Mouse (Mus musculus) thymus, postnatal 14 days (tissue): Measurements from ENCODE around the gene Ndufs3.

Source experiments
- DNase-seq: peaks from one replicate; pipeline ENCODE4 v3.0.0; 2021

The Ndufs3 gene

DNA sequence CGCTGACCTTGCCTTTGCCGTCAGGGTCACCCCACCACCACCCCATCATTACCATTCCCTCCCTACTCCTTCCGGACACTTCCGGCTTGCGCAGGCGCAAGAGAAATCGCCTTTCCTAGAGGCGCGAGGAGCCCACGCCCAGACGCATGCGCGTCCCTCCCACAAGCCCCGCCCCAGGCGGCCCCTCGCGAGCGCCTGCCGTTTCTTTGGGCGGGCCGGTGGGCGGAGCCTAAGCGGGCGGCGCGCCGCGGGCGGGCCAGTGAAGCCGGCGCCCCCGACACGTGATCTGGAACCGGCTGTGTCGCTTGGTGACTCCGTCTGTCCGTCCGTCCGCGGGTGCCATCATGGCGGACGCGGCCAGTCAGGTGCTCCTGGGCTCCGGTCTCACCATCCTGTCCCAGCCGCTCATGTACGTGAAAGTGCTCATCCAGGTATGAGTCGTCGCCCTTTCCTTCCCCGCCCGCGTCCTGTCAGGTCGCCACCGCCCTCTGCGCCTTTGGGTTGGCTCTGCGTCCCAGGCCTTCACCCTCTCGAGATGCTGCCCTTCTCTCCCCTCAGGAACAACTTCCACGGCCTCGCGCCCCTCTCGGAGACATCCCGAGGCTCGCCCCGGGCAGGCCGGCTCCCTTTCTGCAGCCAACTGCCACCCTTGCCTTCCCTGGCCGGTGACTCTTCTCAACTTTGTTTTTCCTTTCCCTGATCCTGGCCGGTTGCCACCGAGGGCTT lies 57.5 kb downstream of the Ndufs3 start, which contains the start of gene Mtch2:
Mtch2 (plus strand) TSS at position 201 of the 726 bp plus-strand sequence.
- DNase-seq = peak; percentile 98

DNA sequence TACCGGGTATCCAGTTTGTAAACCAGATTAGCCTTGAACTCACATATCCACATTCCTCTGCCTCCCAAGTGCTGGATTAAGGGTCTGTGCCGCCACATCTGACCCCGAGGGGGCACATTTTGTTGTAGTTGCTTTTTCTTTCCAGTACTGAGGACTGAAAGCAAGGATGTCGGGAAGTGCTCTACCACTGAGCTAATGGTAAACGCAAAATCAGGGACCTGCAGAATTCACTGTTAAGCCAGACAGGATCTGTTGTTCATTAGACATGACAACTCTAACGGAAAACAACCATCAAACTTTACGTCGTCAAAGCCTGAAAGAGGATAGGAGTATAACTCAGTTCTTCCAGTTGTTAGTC lies 58.1 kb downstream of the Ndufs3 start:
- no peak for DNase-seq

DNA sequence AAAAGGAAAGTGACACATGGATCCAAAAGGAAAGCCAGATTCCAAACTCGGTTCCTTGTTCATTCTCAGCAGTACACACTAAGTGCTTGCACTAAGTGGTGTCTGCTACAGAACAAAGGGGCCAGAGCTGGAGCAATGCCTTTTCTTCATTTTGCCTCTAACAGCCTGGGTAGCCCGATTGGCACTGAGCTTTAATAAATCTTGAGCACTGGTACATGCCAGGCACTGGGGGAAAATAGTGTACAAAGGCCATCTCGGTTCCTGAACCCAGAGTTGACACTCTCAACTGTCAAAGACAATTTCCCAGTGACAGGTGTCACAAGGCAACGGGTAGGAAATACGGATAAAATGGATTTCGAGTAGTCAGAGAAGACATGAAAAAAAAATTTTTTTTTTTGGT lies 58.5 kb downstream of the Ndufs3 start:
- DNase-seq = peak; percentile 12

DNA sequence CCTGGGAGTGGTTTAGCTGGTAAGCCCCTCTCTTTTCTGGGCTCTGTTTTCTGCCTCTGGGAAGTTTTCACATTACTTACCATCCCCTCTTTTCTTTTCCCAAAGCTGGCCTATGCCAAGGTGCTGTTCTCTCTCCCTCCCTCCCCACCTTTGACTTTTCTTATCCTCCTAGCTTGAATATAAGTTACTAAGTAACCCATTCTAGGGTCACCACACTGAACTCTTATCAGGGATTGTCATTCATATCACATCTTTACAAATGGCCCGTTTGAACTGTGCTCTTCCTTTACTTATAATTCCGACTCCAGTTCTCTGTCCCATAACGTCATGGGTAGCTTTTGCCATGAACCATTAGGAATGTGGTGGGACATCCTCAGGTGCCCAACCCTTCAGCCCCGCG lies 59.4 kb downstream of the Ndufs3 start:
- DNase-seq = no peak
